Mouse (Mus musculus): ENCODE results near the gene S100b. TPM values are rescaled to one million over a fixed set of nuclear protein-coding genes. Genes with fewer than 3 reads are reported as not detected.

Gene S100b
- polyA plus RNA-seq, 1 experiment from 2014 or later = 0.36 TPM

MicroRNAs encoded within 50 kb of the gene (microRNA counts, 519-probe panel; counts per million panel counts)
- 171 counts per million, percentile 57 among the panel's probes with 10 or more counts for microRNA mmu-miR-678

Small RNA genes within 50 kb of the gene (microRNA-seq; reads per million reads assigned to microRNA genes)
- gene Mir678 = not detected

Other genes starting within 250 kb of the S100b start
- 28.8 and 29.2 TPM in 2 replicates for gene Zfp280b, start 221.2 kb upstream of the S100b start, polyA plus RNA-seq (2014; fragmentation: Nextera tagmentation; extraction: Ambion mirVana)
- gene Slc5a4b, start 142.9 kb upstream of the S100b start, polyA plus RNA-seq (2014; fragmentation: Nextera tagmentation; extraction: Ambion mirVana) = not detected in 2 replicates
- gene Slc5a4a, start 106.4 kb upstream of the S100b start, polyA plus RNA-seq (2014; fragmentation: Nextera tagmentation; extraction: Ambion mirVana) = not detected in 2 replicates
- 106 and 116 TPM in 2 replicates for gene Prmt2, start 16.0 kb upstream of the S100b start, polyA plus RNA-seq (2014; fragmentation: Nextera tagmentation; extraction: Ambion mirVana)
- gene Dip2a, start 91.4 kb downstream of the S100b start, polyA plus RNA-seq (2014; fragmentation: Nextera tagmentation; extraction: Ambion mirVana) = 4.3 and 4.7 TPM in 2 replicates
- gene AC141477.1, start 186.6 kb downstream of the S100b start, polyA plus RNA-seq (2014; fragmentation: Nextera tagmentation; extraction: Ambion mirVana) = not detected in 2 replicates
- gene Pcnt, start 188.9 kb downstream of the S100b start, polyA plus RNA-seq (2014; fragmentation: Nextera tagmentation; extraction: Ambion mirVana) = 15.6 and 16.9 TPM in 2 replicates
- not detected in 2 replicates for gene 2610028H24Rik, start 195.2 kb downstream of the S100b start, polyA plus RNA-seq (2014; fragmentation: Nextera tagmentation; extraction: Ambion mirVana)
- gene Mcm3ap, start 215.1 kb downstream of the S100b start, polyA plus RNA-seq (2014; fragmentation: Nextera tagmentation; extraction: Ambion mirVana) = 75.1 and 79.7 TPM in 2 replicates
- 5.6 and 5.9 TPM in 2 replicates for gene Ybey, start 215.3 kb downstream of the S100b start, polyA plus RNA-seq (2014; fragmentation: Nextera tagmentation; extraction: Ambion mirVana)

Data from neural tube, embryonic 11.5 days (tissue).